Mouse (Mus musculus) spleen, embryonic (tissue): ENCODE measurements around the gene Frmd4a.

Experiments used
- CTCF ChIA-PET: fragments of 350-600 bp; sonication (Branson Sonifier 250); formaldehyde crosslinking; loops from one replicate; lab custom pipeline; 2022; lab: Charles Lee

Frmd4a gene

DNA sequence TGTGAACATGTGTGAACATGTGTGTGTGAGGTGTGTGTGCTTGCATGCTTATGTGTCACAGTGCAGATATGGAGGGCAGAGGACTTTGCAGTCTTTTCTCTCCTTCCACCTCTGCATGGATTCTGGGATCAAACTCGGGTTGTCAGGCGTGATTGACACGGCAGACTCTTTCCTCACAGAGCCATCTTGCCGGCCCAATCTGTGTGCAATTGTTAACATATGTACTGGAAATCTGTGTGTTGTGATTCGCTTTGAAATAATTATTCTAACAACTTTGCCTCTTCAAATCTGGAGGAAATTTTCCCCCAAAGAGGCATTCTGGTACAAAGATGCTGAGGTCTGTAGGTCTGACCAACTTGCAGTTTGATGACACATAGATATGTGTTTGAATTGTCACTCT lies 468.7 kb downstream of the Frmd4a start:
- CTCF ChIA-PET: no interaction called here

- CTCF ChIA-PET: no interaction called here
Measured at GRCm38 (mm10) chr2:4487280-4487679, 469.8 kb downstream of the Frmd4a start.

DNA sequence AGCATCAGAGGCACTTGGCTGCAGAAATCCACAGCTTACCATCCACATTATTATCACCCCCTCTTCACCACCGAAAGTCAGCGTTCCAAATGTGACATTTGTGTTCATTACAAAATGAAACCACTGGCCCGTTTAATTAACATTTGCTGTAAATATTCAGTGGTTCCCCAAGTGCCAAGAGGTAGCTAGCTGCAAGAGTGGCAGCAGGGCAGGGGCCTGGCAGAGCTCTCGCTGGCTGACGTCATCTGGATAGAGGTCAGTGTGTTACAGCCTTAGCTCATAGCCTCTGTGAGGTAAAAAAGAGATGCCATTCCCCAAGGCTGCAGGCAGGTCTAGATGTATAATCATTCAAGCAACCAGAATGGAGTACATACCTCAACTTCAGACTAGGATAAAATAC lies 473.3 kb downstream of the Frmd4a start:
- CTCF ChIA-PET: interaction anchor here (0.5 kb wide), 1 partner anchor 123 kb away, joined by 5 read pairs; no protein-coding TSS in a partner anchor

- CTCF ChIA-PET: no interaction called here
Measured at GRCm38 (mm10) chr2:4492485-4493481, 475.3 kb downstream of the Frmd4a start.

- CTCF ChIA-PET: no interaction called here
Measured at GRCm38 (mm10) chr2:4494478-4494877, 477.0 kb downstream of the Frmd4a start.

DNA sequence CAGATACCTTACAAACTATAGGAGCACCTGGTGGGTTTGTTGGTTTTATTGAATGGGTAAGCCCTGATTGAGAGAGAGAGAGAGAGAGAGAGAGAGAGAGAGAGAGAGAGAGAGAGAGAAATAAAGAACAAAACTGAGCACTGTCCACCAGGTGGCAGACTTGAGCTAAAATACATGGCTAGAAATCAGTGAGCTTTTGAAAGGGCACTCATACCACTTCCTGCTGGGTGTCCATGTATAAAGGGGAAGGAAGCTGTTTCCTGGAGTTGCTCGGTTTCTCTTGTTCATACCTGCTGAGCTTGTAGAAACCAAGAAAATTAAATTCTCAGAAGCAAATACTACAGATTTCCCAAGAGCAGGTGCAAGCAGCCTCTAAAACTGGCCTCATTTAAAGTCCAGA lies 481.7 kb downstream of the Frmd4a start:
- CTCF ChIA-PET: interaction anchor here (0.6 to 1.6 kb wide), 7 partner anchors 24 to 687 kb away, joined by 3 to 4 read pairs (median 4); no protein-coding TSS in a partner anchor

- CTCF ChIA-PET: interaction anchor here (0.6 to 1.6 kb wide), 5 partner anchors 27 to 688 kb away, joined by 3 to 4 read pairs (median 4); no protein-coding TSS in a partner anchor
Measured at GRCm38 (mm10) chr2:4499916-4500315, 482.4 kb downstream of the Frmd4a start.

DNA sequence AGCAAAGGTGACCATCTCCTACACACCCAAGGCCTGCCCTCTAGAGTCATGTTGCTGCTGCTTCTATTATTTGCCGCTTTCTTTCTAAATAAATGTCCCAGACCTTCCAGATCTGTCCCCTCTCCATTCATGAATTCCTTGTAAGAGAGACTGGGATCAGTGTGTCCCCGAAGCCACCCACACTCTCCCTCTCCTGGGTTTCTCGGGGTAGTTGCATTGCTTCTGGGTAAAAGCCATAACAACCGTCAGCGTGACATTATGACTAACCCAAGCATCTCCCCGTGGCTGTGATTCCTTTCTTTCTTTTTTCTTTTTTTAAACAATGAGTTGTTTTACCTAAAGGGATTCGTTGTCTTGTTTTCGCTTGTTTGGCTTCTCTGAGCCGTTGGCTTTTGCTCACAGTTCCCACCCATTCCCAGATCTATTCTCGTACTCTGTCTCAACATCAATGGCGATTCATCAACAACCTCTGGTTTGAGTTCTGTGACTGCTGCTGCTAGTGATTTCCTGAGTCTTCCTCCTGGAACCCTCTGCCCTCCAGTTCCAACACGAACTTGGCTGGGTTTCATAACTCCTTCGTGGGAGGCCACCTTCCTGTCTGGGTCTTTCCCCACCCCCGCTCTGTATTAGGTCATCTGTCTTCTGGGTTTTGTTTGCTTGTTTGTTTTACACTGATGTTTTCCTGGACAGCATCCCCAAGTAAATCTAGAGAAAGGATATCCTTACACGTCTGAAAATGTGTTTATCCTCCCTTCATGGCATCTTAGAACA lies 483.9 kb downstream of the Frmd4a start:
- CTCF ChIA-PET: no interaction called here

GRCm38 (mm10) chr2:4504413-4504812 lies 486.9 kb downstream of the Frmd4a start:
- CTCF ChIA-PET: no interaction called here

DNA sequence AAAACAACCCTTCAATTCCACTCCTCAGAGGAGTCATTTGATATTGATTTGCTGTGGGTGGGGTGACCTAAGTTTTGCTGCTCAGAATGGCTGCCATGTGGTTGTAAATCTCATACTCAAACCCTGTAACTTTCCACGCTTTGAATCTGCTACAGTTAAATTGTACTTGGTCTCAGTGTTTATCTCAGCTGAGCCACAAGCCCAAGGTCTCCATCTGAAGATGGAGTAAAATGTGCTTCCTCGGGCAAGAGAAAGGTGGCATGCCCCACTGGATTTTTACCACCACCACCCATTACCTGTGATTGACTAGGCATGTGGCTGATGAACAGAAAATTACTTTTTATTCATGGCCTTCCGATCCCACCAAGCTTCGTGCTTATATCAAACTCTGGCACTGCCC lies 488.2 kb downstream of the Frmd4a start:
- CTCF ChIA-PET: no interaction called here

- CTCF ChIA-PET: no interaction called here
Measured at GRCm38 (mm10) chr2:4506659-4507058, 489.1 kb downstream of the Frmd4a start.

DNA sequence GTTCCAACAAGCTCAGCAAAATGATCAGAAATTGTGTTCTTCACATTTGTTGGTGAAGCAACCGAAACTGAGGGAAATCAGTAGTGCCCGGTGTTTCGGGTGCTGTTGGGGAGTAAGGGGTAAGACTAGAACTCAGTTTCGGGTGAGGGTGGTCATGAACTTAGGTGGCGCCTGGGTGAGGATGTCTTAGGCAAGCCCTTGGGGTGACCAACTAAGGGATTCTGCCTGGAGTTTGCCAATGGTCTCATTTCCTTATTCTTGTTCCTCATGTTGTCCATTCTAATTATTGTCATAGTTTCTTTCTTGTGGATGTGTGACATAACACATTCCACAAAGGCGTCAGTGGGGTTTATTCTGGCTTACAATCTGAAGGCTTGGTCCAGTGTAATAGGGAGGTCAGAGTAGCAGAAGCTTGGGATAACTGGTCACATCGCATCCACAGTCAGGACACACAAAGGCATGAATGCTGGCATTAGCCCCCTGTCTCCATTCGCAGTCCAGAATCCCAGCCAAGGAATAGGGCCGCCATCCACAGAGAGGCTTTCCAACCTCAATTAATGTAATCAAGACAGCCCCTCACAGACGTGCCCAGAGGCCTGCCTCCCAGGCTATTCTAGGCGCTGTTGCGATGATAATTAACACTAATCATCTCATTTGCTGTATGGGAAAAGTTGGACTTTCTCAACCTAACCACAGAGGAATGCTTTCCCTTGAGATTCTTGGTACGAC lies 490.5 kb downstream of the Frmd4a start:
- CTCF ChIA-PET: no interaction called here

DNA sequence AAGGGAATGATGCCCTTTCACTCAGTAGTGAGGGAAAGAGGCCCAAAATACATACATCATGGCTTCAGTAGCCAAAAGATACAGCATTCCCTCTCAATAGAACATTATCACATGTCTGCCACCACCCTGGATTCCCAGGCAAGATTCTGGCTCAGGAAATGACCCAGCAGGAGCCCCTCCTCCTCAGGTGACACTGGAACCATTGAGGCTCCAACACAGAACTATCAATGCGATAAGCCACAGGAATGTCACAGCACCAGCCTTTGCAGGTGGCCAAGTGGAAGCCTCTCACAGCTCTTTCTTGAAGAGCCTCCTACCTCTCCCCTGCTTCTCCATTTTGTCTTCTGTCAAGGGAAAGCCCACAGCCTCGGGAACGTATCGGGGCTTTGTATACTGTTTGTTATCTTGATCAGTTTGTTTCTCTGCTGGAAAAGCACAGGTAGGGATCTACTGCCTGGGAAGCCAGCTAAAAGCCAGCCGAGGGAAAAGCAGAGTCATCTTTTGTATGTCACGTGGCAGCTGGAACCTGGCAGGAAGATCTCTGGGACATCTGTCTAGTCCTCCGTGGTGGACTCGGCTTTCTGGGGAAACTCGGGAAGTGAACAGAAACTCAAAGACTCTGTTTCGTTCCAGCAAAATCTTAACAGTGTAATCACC lies 491.6 kb downstream of the Frmd4a start:
- CTCF ChIA-PET: no interaction called here

GRCm38 (mm10) chr2:4509739-4510138 lies 492.2 kb downstream of the Frmd4a start:
- CTCF ChIA-PET: no interaction called here

- CTCF ChIA-PET: no interaction called here
Measured at GRCm38 (mm10) chr2:4510208-4511079, 492.9 kb downstream of the Frmd4a start.

- CTCF ChIA-PET: no interaction called here
Measured at GRCm38 (mm10) chr2:4511080-4511386, 493.5 kb downstream of the Frmd4a start.

GRCm38 (mm10) chr2:4512607-4513006 lies 495.1 kb downstream of the Frmd4a start:
- CTCF ChIA-PET: no interaction called here

DNA sequence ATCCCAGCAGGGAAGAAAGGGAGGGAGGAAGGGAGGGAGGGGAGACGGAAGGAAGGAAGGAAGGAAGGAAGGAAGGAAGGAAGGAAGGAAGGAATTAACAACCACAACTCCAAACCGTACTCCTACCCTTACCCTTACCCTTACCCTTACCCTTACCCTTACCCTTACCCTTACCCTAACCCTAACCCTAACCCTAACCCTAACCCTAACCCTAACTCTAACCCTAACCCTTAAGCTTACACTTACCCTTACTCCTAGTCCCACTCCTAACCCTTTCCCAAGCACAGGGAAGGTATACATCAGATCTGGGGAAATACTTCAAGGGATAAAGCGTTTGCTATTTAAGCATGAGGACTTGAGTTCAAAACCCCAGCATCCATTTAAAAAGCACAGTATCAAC lies 498.4 kb downstream of the Frmd4a start:
- CTCF ChIA-PET: no interaction called here

GRCm38 (mm10) chr2:4516819-4517552 lies 499.5 kb downstream of the Frmd4a start:
- CTCF ChIA-PET: no interaction called here
